Mouse (Mus musculus) kidney, postnatal 10 days (tissue): Measurements from ENCODE around the gene Hdac4.

ENCODE experiments used
- DNase-seq: peaks from one replicate; pipeline ENCODE4 v3.0.0; 2021; ENCODE audit warnings: mixed read lengths

The Hdac4 gene

GRCm38 (mm10) chr1:92058731-92059425 is 136.6 kb downstream of the Hdac4 start:
- no peak for DNase-seq

GRCm38 (mm10) chr1:92057068-92057467 is 138.4 kb downstream of the Hdac4 start:
- DNase-seq: no peak

DNA sequence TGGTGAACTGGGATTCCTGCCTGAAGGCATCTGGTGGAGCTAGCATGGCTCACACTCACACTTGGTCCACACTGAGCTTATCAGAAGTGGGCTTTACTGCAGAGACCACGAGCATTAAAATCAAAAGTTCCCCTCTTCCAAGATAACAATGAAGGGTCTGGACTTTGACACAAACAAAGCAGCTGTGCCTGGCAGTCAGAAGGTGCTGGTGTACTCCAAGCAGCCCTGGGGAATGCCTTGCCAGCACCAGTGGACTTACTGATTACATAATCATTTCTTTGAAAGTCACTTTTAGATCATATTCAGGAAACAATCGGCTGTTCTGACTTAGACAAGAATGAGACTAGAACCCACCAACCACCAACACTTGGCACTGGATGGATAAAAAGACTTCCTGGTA is 140.3 kb downstream of the Hdac4 start:
- DNase-seq: no peak

DNA sequence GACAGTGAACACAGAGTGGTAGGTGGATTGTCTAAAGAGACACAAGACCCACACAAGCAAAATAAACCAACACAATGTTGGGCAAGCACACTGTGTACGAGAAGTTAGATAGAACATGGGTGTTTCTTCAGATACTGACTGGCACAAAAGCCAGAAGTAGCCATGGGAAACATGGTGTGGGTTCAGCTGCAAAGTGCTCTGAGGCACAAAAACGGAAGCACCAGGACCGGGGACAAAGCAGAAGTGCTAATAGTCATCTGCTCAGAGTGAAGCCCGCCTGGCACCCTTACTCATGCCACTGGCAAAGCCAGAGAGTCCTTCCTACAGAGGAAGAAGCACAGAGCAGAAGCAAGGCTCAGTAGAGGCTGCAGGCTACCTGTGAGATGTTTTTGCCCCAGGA is 143.3 kb downstream of the Hdac4 start:
- DNase-seq: no peak

- no peak for DNase-seq
Measured at GRCm38 (mm10) chr1:92051489-92052062, 143.9 kb downstream of the Hdac4 start.

GRCm38 (mm10) chr1:92050992-92051391 is 144.5 kb downstream of the Hdac4 start:
- no peak for DNase-seq

DNA sequence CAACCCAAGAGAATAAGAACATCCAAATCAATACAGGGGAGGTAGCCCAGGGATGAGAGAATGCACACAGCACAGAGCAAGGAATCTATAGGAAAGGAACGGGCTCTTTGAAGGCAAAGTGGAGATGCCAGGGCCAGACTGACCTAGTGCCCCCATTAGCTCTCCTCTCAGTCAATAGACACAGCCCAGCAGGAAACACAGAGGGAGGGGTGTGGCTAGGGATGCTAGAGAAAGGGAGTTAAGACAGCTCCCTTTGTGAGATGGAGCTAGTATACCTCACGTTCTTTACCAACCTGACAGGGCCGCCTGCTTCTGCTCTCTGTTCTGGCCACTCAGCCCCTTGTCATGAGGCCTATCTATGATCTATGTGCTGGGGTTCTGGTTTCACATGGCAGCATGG is 144.9 kb downstream of the Hdac4 start:
- no peak for DNase-seq

DNA sequence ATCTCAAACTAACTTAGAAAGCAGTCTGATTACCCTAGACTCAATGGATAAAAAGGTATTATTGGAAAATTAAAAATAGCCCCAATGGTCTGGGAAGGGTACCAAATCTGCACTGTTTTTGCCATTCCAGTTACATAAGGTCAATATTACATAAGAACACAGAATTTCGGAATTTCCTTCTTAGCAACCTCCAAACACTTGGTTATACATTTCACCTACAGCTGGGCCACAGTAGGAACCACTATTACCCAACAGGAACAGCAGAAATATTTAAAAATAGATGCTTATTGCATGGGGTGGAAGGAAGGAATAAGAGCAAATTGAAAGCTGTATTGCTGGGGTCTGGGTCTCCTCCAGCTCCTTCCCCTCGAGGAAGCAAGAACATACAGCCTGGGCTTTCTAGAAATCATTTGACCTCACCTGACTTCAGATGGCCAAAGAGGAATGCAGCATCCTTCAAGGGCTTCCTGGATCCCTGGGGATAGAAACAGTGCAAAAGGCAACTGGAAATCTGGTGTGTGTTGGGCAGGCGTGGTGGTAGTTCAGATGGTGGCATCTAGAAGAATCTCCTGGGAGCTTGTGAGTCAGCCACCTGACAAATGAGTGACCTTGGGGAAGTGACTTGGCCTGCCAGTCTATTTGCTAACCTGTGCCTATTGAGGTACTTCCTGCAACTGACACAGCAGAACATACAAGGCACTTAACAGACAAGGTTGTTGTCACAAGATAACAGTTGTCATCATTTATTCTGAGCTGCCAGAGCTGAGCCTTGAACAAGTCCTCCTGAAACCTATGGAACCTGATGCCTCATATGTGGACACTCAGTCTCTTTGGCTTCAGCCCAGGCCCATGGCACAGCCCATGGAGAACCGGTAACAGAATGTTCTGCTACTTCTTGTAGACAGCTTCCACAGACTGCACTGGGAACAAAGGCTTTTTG is 146.8 kb downstream of the Hdac4 start:
- DNase-seq: no peak

GRCm38 (mm10) chr1:92045671-92046070 is 149.8 kb downstream of the Hdac4 start:
- DNase-seq: no peak

GRCm38 (mm10) chr1:92044868-92045267 is 150.6 kb downstream of the Hdac4 start:
- DNase-seq: no peak

GRCm38 (mm10) chr1:92043989-92044388 is 151.5 kb downstream of the Hdac4 start:
- no peak for DNase-seq

DNA sequence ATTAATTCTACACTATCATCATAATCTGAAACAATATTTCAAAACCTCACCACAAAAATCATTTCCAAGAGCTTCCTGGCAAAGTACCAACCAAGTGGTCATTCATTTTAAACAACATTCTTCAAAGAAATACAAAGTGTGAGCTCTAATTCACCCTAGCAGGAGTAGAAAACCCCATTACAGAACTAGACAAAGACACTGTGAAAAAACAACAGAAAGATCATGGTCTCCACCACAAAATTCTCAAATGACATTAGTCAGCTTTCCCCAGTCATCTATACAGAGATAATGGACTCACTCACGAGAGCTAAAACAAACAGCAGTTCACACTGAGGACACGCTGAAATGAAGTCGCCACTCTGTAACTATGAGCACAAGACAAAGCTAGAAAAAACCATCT is 153.4 kb downstream of the Hdac4 start:
- no peak for DNase-seq

DNA sequence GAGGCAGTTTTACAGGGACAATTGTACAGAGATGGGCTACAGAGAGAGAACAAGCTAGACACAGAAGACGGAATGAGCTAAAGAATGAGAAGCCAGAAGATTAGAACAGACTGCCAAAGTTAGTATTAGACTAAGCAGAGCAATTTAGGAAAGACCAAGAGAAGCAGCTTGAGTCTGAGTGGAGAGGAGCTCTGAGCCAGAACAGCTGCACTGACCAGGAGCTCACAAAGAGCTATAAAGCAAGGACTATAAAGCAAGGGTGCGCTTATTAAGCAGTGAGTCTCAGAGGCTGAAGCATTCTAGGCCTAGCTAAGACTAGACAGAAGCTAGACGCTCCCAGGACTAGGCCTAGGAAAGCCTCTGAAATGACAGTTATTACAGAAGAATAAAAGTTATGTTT is 154.2 kb downstream of the Hdac4 start:
- DNase-seq: no peak

GRCm38 (mm10) chr1:92038714-92039113 is 156.8 kb downstream of the Hdac4 start:
- no peak for DNase-seq

DNA sequence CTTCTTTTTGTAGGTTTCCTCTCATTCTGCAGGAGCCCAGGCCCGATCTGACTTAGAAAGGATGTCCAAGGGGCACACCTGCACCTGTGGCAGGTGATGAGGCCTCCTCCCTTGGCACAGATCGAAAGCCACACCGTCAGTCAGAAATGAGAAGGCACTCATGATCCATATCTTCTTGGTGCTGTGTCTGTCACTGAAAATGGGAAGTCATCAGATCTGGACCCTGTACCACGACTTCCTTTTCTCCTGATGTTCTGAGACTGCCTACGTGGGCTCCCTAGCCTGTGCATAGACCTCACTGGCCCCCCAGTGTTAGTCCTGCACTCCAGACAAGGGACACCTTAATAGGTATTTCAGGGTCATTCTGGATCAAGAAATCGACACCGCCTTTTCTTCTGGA is 158.5 kb downstream of the Hdac4 start:
- DNase-seq: no peak

DNA sequence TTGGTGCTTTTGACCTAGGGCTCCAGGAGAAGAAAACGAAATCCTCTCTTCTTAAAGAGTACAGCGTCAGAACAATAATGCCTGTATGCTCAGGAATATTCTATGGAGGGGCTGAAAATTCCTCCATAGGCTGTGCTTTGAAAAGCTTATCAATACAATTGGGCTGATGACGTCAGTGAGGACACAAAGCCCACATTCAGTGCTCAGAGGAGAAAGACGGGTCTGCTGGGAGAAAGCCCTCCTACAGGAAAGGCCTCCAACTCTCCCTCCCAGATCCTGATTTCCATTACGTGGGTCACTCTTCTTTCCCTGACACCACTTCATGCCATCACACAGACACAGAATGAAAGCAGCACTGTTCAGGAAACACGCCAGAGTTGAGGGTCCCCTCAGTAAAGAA is 159.7 kb downstream of the Hdac4 start:
- no peak for DNase-seq

GRCm38 (mm10) chr1:92034247-92034646 is 161.3 kb downstream of the Hdac4 start:
- DNase-seq: no peak

DNA sequence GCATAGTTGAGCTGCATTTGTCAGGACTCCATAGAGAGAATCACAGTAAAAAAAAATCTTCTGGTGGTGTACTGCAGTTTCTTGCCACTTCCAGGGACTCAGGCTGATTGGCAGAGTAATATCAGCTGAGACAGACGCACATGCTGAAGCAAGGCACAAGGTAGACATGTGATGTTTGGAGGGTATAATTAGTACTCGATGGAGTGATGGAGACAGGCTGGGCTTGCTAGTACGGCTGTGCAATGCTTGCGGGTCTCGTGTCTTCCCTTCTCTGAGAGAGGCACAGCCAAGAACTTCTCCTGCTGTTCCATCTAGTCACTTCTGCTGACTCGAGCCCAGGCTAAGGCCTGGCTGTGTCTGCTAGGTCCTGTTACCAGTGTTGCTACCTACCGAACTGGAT is 162.0 kb downstream of the Hdac4 start:
- no peak for DNase-seq

- no peak for DNase-seq
Measured at GRCm38 (mm10) chr1:92030541-92030940, 165.0 kb downstream of the Hdac4 start.

DNA sequence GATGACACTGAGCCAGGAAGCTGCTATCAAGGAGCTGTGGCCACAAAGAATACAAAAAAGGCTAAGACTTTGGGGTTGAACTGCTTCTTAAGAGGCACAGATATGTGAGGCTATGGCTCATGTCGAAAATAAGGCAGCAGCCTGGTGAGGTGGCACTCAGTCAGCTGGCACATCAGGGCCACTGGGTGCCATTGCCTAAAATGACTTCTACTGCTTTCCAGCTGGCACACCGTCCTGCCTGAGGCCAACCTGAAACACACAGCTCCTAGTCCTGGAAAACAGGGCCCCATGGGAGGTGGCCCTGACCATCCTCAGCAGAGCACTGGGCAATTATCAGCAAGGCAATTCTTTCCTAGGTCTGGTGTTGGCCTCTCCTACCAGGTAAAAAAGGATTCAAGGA is 167.3 kb downstream of the Hdac4 start:
- DNase-seq: no peak

GRCm38 (mm10) chr1:92026351-92026750 is 169.1 kb downstream of the Hdac4 start:
- DNase-seq: no peak

DNA sequence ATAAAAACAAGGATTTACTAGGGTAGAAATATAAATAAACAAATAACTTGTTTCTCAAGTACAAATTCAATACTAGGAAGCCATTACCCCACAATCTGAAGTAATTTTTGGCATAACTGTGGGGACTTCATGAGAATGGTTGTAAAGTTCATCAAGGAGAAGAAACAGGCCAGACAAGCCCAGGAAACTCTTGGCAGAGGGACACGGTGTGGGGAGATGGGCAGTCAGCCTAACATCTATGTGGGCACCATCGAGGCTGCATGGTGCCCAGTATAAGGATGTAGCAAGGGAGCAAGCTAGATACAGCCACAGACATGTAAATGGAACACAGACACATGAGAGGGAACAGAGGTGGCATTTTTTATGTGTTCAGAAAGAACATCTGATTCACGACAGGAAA is 171.6 kb downstream of the Hdac4 start:
- no peak for DNase-seq

- DNase-seq: no peak
Measured at GRCm38 (mm10) chr1:92022009-92022408, 173.5 kb downstream of the Hdac4 start.
